Mouse (Mus musculus): ENCODE measurements around the gene Rgmb. TPM values are rescaled to one million over a fixed set of nuclear protein-coding genes. Genes with fewer than 3 reads are reported as not detected.
A peak's percentile ranks its signal among the peaks of the same experiment; 100 is the strongest.

Rgmb gene
- total RNA-seq, 2 experiments from 2014 or later, result 101 to 102 TPM

DNA sequence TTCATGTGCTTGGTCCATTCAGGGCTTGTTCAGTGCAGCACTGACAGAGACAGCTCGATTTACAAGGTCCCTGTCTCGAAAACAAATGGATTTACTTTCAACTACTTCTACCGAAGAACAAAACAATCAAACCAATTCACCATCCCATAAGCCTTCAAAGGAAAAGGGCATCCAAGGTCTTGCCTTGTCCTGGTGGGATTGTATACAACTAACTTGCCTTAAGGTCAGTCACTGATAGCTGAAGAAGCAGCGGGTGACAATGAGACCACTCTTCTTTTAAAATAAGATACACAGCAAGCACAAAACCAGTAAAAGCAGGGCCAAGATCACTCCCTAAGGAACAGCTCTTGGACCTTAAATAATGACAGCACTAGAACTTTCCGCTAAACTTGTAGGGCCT lies 7.6 kb downstream of the Rgmb start:
- DNase-seq (ENCODE audit: low spot score in 2 of 2), result no peak

GRCm38 (mm10) chr17:15822376-15822775 lies 8.5 kb downstream of the Rgmb start:
- DNase-seq (ENCODE audit: low spot score in 2 of 2), result no peak

GRCm38 (mm10) chr17:15821706-15822105 lies 9.1 kb downstream of the Rgmb start:
- DNase-seq (ENCODE audit: low spot score in 2 of 2), result no peak

DNA sequence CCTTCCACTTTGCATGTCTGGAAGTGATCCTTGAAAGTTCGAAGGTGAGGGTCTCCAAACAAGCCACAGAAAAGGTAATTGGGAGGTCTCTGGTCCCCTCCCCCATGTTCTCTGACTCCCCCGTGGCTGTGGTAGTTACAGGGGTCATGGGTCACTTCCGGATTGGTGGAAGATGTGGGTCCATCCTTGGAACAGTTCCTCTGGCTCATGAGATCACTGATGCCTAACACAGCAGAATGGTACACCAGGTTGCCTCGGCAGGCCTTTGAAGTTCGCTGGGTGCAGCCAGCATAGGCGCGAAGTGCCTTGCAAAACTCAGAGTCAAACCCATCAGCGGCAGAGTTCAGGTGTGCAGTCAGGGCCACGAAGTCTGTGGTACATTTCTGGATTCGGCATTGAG lies 10.1 kb downstream of the Rgmb start:
- no peak for DNase-seq (ENCODE audit: low spot score in 2 of 2)

DNA sequence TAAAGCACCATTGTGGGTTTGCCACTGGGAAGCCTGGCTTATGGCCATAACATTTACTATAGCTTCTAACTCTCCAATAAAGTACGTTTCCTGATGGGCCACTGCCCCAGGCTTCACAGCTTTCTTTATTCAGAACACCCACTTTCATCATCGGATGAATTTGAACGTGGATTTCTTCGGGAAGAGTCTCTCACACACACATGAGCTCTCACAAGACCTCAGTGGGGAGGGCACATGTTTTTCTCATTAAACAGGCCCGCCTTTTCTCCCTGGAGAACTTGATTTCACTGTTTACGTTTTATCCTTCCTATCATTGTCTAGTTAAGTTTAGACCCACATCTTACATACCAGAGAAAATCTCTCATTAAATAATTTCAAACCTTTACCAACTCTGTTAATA lies 10.7 kb downstream of the Rgmb start:
- no peak for DNase-seq (ENCODE audit: low spot score in 2 of 2)

GRCm38 (mm10) chr17:15818372-15818771 lies 12.5 kb downstream of the Rgmb start:
- DNase-seq (ENCODE audit: low spot score in 2 of 2), result no peak

DNA sequence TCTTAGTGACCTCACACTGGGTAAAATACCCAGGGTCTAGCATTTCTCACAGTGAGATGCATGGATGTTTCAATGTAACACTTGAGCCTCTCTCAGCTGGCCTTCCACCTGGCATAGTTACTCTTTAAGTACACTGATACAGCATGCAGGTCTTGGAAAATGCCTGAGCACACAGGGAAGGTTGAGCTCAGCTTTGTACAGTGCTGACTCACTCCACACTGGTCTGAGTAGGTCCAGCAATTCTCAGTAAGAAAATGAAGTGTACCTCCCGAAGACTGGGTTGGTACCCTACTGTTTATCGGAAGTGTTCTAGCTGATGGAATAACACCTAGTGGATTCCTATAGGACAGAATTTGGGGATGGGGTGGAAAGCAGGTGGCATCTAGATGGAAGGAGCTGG lies 13.2 kb downstream of the Rgmb start:
- no peak for DNase-seq (ENCODE audit: low spot score in 2 of 2)

GRCm38 (mm10) chr17:15817096-15817450 lies 13.8 kb downstream of the Rgmb start:
- DNase-seq (ENCODE audit: low spot score in 2 of 2), result no peak

DNA sequence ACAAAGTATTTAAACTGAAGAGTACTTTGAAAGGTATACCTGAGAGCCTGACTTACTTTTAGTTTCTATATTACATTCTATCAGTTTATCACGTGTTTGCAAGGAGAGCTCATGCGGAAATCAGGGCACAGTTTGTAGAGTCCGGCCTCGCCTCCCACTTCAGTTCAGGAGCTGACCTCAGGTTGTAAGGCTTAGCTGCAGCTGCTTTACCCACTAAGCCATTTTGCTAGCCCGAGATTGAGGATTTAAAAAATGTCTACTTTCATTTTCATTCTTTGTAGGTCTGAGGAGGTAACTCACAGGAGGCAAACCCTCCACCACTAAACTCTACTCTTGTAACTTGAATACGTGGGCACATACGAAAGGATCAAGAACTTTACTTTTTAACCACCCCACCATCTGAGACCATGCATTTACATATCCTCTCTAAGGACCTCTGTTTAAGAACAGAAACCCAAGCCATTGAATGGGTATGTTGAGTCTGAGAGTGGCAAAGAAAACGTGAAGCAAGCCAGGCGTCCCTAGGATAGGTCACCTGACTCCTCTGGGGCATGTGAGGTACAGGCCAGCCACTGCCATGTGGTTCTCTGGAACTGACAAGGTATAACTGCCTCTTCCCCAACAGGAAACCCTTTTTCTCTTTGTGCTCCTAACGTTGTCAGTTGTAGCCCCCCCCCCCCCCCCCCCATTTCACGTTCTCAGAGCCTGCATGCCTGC lies 14.3 kb downstream of the Rgmb start:
- no peak for DNase-seq (ENCODE audit: low spot score in 2 of 2)

- DNase-seq (ENCODE audit: low spot score in 2 of 2), result no peak
Measured at GRCm38 (mm10) chr17:15815312-15816018, 15.4 kb downstream of the Rgmb start.

DNA sequence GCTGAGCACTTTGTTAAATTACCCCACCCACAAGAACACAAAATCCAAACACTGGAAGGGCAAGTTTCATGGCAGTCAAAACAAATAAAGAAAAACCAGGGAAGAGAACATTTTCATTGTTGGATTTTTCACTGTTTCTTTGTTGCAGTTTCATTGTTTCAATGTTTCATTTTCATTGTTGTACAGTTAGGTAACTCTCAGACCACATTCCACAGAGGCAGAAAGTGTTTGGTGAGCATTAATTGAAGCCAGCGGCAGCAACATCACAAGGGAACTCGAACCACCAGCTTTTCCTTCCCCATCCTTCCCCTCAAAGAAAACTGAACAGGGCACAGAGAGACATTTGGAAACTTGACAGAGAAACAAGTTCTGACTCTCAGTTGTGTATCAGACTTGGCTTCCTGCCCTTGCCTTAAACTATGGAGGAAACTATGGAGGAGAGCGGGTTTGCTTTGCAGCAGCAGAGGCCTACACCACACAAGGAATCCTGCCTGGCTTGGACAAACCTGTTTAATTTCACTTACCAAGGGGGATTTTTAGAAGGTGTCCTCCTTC lies 17.1 kb downstream of the Rgmb start:
- DNase-seq (ENCODE audit: low spot score in 2 of 2), result no peak

DNA sequence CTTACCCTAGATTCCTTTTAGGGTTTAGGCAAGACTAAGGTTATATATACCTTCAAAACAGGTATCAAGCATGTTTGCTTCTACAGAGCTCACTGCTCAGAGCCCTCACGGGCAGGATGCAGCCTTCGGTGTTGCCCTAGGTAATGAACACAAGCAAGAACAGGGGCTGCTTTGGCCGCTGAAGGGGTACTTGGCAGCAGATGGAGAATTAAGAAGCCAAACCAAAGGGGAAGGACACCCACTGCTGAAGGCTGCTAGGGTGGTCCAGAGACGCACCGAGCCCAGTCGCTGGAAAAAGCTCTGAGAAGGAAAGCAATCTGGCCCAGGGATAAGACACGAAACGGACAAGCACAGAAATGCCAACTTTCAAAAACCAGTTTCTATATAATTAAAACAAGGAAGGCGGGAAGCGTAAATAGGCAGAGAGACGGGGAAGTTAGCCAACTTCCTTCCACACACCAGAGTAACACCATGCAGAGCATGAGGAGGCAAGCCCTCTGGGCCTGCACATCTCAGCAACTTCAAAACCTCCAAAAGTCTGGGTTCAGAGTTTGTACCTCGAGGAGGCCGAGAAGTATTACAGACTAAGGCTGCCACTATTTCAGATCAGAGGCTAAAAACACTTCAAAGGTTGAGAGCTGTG lies 18.6 kb downstream of the Rgmb start:
- no peak for DNase-seq (ENCODE audit: low spot score in 2 of 2)

DNA sequence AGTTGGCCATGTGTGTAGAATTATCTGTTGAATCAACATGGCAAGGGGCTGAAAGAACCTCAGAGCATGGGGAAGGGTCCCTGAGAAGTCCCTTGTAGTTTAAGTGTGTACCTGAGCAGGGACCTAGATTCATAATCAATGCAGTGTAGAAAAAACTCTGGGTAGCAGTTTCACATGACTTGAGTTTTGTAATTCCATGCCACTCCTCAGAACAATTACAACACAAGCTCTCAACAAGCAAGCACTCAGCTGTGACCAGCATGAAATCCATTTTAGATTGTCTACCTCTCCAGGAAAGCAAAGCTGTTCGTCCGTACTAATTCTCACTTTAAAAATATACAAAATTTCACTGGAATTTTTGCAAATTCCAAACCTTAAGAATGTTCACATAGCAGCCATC lies 20.9 kb downstream of the Rgmb start:
- no peak for DNase-seq (ENCODE audit: low spot score in 2 of 2)

DNA sequence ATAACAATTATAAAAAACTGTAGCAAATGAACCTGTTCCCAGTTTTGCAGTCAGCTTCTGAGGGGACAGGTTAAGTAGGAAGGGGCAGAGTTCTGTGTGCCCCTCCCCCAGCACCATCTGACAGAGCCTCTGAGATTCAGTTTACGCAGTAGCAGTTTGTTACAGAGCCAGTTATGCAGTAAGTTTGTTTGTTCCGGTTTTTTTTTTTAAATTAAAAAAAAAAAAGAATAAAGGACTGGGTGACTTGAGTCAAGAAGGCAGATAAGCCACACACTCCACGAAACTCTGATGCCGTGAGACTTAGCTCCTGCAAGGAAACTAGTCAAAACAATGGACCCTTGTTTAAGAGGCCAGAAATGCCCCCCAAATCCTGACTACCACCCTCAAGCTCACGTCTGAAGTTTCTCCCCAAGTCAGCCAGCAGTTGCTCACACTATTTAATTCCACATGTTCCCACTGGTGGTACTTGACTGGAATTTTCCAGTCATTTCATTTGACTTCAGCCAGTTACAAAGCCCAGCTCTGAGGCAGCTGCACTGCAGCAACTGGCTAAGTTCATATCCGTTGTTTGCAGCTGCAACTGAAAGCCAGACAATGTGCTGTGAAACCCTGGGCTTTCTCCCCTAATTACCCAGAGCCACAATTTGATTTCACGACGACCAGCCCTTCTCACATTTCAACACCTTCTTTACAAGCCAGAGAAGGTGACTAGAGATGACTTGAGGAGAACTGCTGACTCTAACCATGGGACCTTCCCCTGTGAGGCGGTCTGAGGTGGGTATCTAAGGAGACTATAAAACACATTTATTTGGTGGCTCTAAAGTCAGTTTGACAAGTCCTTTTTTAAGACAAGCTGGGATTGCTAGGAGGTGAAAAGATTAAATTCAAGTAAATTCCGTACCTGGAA lies 22.1 kb downstream of the Rgmb start:
- no peak for DNase-seq (ENCODE audit: low spot score in 2 of 2)

- DNase-seq (ENCODE audit: low spot score in 2 of 2), result no peak
Measured at GRCm38 (mm10) chr17:15808015-15808414, 22.8 kb downstream of the Rgmb start.

GRCm38 (mm10) chr17:15807295-15807984 lies 23.4 kb downstream of the Rgmb start:
- DNase-seq (ENCODE audit: low spot score in 2 of 2), result no peak

- DNase-seq (ENCODE audit: low spot score in 2 of 2), result peak in 1 of 2 experiments; percentile 59
Measured at GRCm38 (mm10) chr17:15804008-15804812, 26.6 kb downstream of the Rgmb start.

DNA sequence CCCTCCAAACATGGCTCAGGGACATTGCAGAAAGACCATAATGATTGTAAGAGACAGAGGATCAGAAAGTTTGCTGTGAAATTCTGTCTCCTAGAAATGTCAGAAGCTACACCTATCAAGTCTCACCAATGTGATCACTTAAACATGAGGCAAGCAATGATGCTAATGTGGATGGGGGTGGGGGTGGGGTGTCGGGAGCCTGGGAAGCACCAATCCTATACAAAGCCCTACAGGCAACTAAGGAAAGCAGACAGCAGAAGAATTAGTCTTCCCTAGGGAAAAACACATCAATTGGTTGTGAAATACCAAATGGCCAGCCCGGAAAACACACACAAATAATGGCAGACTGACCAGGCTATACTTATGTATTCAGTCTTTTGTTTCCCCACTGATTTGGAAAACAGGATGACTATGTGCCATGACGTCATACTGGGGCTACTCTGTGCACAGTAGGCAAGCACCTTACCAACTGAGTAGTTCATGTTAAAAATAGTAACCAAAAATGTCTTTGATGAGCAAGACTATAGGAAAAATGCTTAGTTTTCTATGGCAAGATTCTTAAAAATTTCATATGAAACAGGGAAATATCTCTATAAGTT lies 31.5 kb downstream of the Rgmb start:
- DNase-seq (ENCODE audit: low spot score in 2 of 2), result no peak

- no peak for DNase-seq (ENCODE audit: low spot score in 2 of 2)
Measured at GRCm38 (mm10) chr17:15790716-15791115, 40.1 kb downstream of the Rgmb start.

Data from layer of hippocampus, postnatal 14 days (tissue).